Mouse (Mus musculus) hindbrain, embryonic 16.5 days (tissue): ENCODE results near the gene Fastk. TPM values are rescaled to one million over a fixed set of nuclear protein-coding genes. Genes with fewer than 3 reads are reported as not detected.

Experiments used
- ATAC-seq: fragments of 200-750 bp; cut with Nextera tagmentation; 2 replicates; pipeline ENCODE4 v1.8.0; 2017; ENCODE audit warnings: moderate TSS enrichment, moderate library complexity
- H3K27ac ChIP-seq: fragments of 300-500 bp; sonication (generic); 2 replicates; pipeline ENCODE4 v1.5.1; 2014; ENCODE audit warnings: low read depth, mild to moderate bottlenecking, control low read depth, low read length, moderate library complexity
- H3K27me3 ChIP-seq: fragments of 300-500 bp; sonication (generic); replicated peaks from 2 replicates; pipeline ENCODE4 v1.6.1; 2014; ENCODE audit warnings: low read length; ENCODE audit not compliant: control insufficient read depth, insufficient read depth
- H3K36me3 ChIP-seq: fragments of 300-500 bp; sonication (generic); 2 replicates; pipeline ENCODE4 v1.6.1; 2014; ENCODE audit warnings: mild to moderate bottlenecking, low read length, moderate library complexity, mixed read lengths; ENCODE audit not compliant: control insufficient read depth, insufficient read depth
- H3K4me1 ChIP-seq: fragments of 300-500 bp; sonication (generic); 2 replicates; pipeline ENCODE4 v1.6.1; 2014; ENCODE audit warnings: low read depth, low read length; ENCODE audit not compliant: control insufficient read depth, insufficient read depth
- H3K4me2 ChIP-seq: fragments of 300-500 bp; sonication (generic); 2 replicates; pipeline ENCODE4 v1.6.1; 2014; ENCODE audit warnings: mild to moderate bottlenecking, low read length, control low read depth, moderate library complexity
- H3K4me3 ChIP-seq: fragments of 300-500 bp; sonication (generic); 2 replicates; pipeline ENCODE4 v1.5.1; 2014; ENCODE audit warnings: mild to moderate bottlenecking, low read length, control low read depth, moderate library complexity
- H3K9ac ChIP-seq: fragments of 300-500 bp; sonication (generic); 2 replicates; pipeline ENCODE4 v1.6.1; 2014; ENCODE audit warnings: low read depth, mild to moderate bottlenecking, control low read depth, low read length, moderate library complexity
- H3K9me3 ChIP-seq: fragments of 300-500 bp; sonication (generic); 2 replicates; pipeline ENCODE4 v1.6.1; 2014; ENCODE audit warnings: mild to moderate bottlenecking, low read length, moderate library complexity; ENCODE audit not compliant: control insufficient read depth
- WGBS: fragments of 180-500 bp; shearing (Covaris S2); extraction: QIAGEN DNeasy Blood & Tissue Kit; methylation state at CpG from one replicate; pipeline ENCODE4 v1.1.7; 2014; 5-methylcytosine and 5-hydroxymethylcytosine counted together
- polyA plus RNA-seq: library from polyadenylated mRNA; unstranded; fragments of >200 nt; fragmentation: Nextera tagmentation; extraction: Ambion mirVana; gene quantifications from 2 replicates; pipeline ENCODE4 v1.2.1, GENCODE M21; 2015

The Fastk gene
- polyA plus RNA-seq, 1 experiment from 2014 or later = 107 TPM

GRCm38 (mm10) chr5:24446630-24447029 lies 1.5 kb upstream of the Fastk start:
- peaks cover 32% of the 10 kb centered on the region for H3K4me1 ChIP-seq
- H3K9me3 ChIP-seq = no peaks in the 10 kb centered on the region
- H3K27me3 ChIP-seq = no peaks in the 10 kb centered on the region
- ATAC-seq = no peak
- H3K27ac ChIP-seq = no peak overlapping the region
- no peaks in the 10 kb centered on the region for H3K36me3 ChIP-seq
- no peak overlapping the region for H3K4me3 ChIP-seq
- 93% methylated on average over 7 of the region's 7 CpGs for WGBS
- H3K4me2 ChIP-seq = peak overlapping the region; percentile 64
- H3K9ac ChIP-seq = no peak overlapping the region

DNA sequence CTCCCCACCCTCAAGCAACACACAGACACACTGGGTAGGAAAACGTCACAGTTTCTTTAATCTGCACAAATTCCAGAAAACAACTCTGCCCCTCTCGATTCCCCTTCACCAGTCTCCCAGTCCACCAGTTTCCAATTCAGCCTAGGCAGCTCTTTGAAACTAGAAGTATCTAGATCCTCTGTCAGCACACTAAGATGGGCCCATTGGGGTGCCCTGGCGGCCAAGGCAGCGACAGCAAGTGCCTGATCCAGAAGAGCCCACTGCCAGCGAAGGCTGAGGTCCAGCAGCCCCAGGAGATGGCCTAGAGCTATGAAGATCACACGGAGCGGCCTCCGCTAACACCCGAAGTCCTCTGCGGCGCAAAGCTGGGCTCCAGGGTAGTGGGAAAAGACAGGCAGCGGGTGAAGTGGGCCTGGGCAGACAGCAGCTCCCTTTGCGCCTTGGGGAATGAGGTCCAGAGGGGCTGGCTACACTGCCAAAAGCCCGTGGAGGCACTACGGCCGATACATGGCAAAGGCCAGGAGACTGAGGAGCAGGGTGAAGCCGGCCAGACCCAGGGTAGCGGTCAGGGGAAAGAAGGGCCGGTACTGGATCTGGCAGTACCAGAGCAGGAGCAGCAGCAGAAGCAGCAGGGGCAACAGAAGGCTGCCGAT lies 467 bp upstream of the Fastk start:
- Histone ChIP-seq H3K4me2 (peak overlapping the region; percentile 90), H3K4me1 (peaks cover 27% of the 10 kb centered on the region), H3K4me3 (peak overlapping the region; percentile 68), H3K9me3 (no peaks in the 10 kb centered on the region), H3K27ac (peak overlapping the region; percentile 89), H3K9ac (peak overlapping the region; percentile 95), H3K27me3 (no peaks in the 10 kb centered on the region), H3K36me3 (0 out of 2 replicates have a peak, but pooled peaks cover 2% of the 10 kb centered on the region)
- 58% methylated on average over 20 of the region's 20 CpGs for WGBS
- ATAC-seq = no peak

- 88% methylated on average over 12 of the region's 12 CpGs for WGBS
- Histone ChIP-seq H3K9me3 (no peaks in the 10 kb centered on the region), H3K4me3 (peak overlapping the region; percentile 68), H3K27ac (no peak overlapping the region), H3K27me3 (no peaks in the 10 kb centered on the region), H3K4me1 (peaks cover 27% of the 10 kb centered on the region), H3K9ac (peak overlapping the region; percentile 95), H3K4me2 (peak overlapping the region; percentile 90), H3K36me3 (peaks cover 10% of the 10 kb centered on the region; the same call in 1 of the 2 replicates)
- no peak for ATAC-seq
These were observed 1.2 kb downstream of the Fastk start for GRCm38 (mm10) chr5:24443927-24444326.

- ATAC-seq = no peak
- Histone ChIP-seq H3K4me1 (peaks cover 26% of the 10 kb centered on the region), H3K27me3 (no peaks in the 10 kb centered on the region), H3K9ac (no peak overlapping the region), H3K9me3 (no peaks in the 10 kb centered on the region), H3K27ac (no peak overlapping the region), H3K4me3 (no peak overlapping the region), H3K36me3 (peaks cover 10% of the 10 kb centered on the region), H3K4me2 (no peak overlapping the region)
- WGBS = 94% methylated on average over 7 of the region's 7 CpGs
These were observed 1.9 kb downstream of the Fastk start for GRCm38 (mm10) chr5:24443204-24443603.

DNA sequence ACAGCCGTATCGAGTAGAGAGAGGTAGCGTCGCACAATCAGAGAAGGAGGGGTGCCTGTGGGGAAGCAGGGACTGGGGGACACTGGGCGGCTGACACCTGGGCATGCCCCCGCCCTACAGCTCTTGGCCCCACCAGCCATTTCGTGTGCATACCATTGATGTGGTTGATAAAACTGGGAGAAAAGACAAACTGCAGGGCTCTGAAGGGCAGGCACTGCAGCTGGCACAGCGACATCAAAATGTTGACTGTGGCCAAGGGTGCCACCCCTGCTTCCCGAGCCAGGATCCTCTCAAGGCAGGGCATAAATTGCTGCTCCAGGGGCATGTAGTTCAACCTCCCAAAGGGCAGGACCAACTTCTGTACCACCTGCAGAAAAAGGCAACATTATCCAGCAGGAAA lies 3.1 kb downstream of the Fastk start:
- no peaks in the 10 kb centered on the region for H3K27me3 ChIP-seq

GRCm38 (mm10) chr5:24441187-24441586 lies 3.9 kb downstream of the Fastk start:
- ATAC-seq = no peak
- Histone ChIP-seq H3K36me3 (peaks cover 10% of the 10 kb centered on the region), H3K4me2 (no peak overlapping the region), H3K9me3 (no peaks in the 10 kb centered on the region), H3K27ac (no peak overlapping the region), H3K4me3 (no peak overlapping the region), H3K9ac (no peak overlapping the region), H3K4me1 (peaks cover 14% of the 10 kb centered on the region), H3K27me3 (no peaks in the 10 kb centered on the region)
- WGBS = 97% methylated on average over 8 of the region's 8 CpGs

More for the DNA sequence above, 3.1 kb downstream of the Fastk start:
- H3K9me3 ChIP-seq = no peaks in the 10 kb centered on the region
- no peak overlapping the region for H3K4me3 ChIP-seq
- no peak overlapping the region for H3K4me2 ChIP-seq
- no peak for ATAC-seq
- H3K9ac ChIP-seq = no peak overlapping the region
- peaks cover 20% of the 10 kb centered on the region for H3K4me1 ChIP-seq
- no peak overlapping the region for H3K27ac ChIP-seq
- 90% methylated on average over 9 of the region's 9 CpGs for WGBS
- H3K36me3 ChIP-seq = peaks cover 10% of the 10 kb centered on the region

- no peaks in the 10 kb centered on the region for H3K27me3 ChIP-seq
- peaks cover 7% of the 10 kb centered on the region for H3K36me3 ChIP-seq
- H3K4me1 ChIP-seq = no peaks in the 10 kb centered on the region
- H3K4me2 ChIP-seq = no peak overlapping the region
- no peak overlapping the region for H3K4me3 ChIP-seq
- no peak for ATAC-seq
- no peak overlapping the region for H3K27ac ChIP-seq
- WGBS = 90% methylated on average over 8 of the region's 8 CpGs
- H3K9ac ChIP-seq = no peak overlapping the region
- H3K9me3 ChIP-seq = no peaks in the 10 kb centered on the region
These were observed 11.1 kb downstream of the Fastk start for GRCm38 (mm10) chr5:24433993-24434392.

DNA sequence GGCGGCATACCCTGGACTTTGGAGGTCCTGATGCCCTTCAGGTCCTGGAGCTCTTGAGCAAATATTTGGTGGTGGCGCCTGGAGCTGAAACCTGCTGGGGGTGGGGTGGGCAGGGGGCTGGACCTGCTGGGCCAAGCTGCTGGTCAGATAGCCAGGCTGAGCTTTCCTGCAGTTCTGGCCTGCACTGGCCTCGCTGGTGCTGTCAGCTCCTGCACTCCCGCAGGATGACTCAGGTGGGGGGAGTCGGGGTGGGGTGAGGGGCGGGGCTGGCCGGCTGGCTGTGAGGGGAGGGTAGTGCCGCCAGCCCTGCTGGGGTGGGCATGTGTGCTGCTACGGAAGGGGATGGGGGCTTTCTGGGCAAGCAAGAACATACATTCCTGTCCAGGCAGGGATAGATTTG lies 16.5 kb downstream of the Fastk start:
- H3K27me3 ChIP-seq = peaks cover 3% of the 10 kb centered on the region; the same call in 1 of the 2 replicates
- H3K4me3 ChIP-seq = no peak overlapping the region
- no peak overlapping the region for H3K27ac ChIP-seq
- 0 out of 2 replicates have a peak, but pooled peaks cover 5% of the 10 kb centered on the region for H3K36me3 ChIP-seq
- no peak for ATAC-seq
- H3K9me3 ChIP-seq = no peaks in the 10 kb centered on the region
- 12% methylated on average over 9 of the region's 9 CpGs for WGBS
- peaks cover 26% of the 10 kb centered on the region for H3K4me1 ChIP-seq
- H3K4me2 ChIP-seq = no peak overlapping the region; the same call in 1 of the 2 replicates
- H3K9ac ChIP-seq = no peak overlapping the region; the same call in 1 of the 2 replicates

DNA sequence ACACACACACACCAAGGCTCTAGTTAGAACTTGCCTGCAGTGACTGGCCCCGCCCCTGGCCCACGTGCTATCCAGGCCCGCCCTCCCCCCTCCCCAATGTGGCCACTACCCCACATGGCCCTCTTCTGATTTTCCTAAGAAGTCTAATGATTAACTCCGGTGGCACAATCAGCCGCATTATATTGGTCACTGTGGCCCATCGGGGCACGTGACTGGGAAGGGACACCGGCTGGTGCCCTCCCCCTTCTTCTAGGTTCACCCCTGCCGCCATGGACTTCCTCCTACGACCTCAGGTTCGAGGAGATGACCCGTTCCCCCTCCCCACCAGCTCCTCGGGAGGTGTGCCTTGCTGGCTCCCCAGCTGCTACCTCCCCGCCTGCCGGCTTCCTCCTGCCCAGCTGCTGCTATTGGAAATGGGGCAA lies 17.1 kb downstream of the Fastk start:
- H3K4me3 ChIP-seq = no peak overlapping the region
- H3K27ac ChIP-seq = no peak overlapping the region
- H3K36me3 ChIP-seq = 0 out of 2 replicates have a peak, but pooled peaks cover 5% of the 10 kb centered on the region
- H3K4me1 ChIP-seq = peaks cover 26% of the 10 kb centered on the region
- H3K27me3 ChIP-seq = peaks cover 3% of the 10 kb centered on the region; the same call in 1 of the 2 replicates
- H3K9ac ChIP-seq = 0 out of 2 replicates have a peak overlapping the region, but pooled peaks have one; percentile 18
- H3K4me2 ChIP-seq = peak overlapping the region; percentile 27; the same call in 1 of the 2 replicates
- 8% methylated on average over 15 of the region's 15 CpGs for WGBS
- no peak for ATAC-seq
- no peaks in the 10 kb centered on the region for H3K9me3 ChIP-seq
